Mouse (Mus musculus) CD4-positive, CD25-positive, alpha-beta regulatory T cell, adult 9 weeks (primary cell): Measurements from ENCODE around the gene N4bp2. TPM values are rescaled to one million over a fixed set of nuclear protein-coding genes. Genes with fewer than 3 reads are reported as not detected.

ENCODE experiments used
- polyA plus RNA-seq: library from polyadenylated mRNA; unstranded; fragments of 100-300 nt; shearing (Covaris generic); gene quantifications from one replicate; pipeline ENCODE4 v1.2.1, GENCODE M21; 2017

N4bp2 gene
- 10.5 TPM for polyA plus RNA-seq

DNA sequence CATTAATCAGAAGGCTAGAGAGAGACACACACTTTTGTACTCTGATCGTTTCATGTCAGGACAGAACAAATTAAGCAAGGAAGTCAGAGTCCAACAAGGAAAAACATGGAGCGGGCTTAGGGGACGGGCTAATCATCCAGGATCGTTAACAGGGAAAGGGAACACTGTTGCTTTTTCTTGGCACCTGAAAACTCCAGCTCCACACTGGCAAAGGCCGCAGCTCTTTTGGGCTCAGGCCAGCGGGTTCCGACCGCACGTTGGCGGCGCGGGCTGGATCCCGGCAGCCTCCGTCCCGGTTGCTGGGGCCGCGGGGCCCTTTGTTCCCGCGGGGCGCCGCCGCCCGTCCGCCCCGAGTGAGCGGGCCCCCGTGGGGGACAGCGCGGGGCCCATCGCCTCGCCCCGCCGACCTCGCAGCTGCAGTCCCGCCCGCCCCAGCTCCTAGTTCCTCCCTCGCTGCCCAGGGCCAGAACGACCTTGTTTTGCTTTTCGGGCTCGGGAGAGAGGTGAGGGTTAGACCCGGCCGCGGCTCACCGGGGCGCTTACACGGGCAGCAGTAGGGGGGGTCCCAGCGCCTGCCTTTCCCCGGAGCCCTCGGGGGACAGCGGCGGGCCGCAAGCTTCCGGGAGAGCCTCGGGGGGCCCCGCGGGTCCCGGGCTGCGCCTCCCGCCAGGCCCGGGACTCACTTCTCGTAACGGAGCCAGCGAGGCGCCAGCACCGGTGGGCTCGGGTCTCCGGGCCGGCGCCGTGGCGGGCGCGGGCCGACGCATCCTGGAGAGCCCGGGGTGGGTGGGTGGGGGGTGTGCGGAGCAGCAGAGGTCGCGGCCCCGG is at the start of gene N4bp2:
Gene N4bp2 (plus strand): TSS at position 434 of the 828 bp plus-strand sequence.

DNA sequence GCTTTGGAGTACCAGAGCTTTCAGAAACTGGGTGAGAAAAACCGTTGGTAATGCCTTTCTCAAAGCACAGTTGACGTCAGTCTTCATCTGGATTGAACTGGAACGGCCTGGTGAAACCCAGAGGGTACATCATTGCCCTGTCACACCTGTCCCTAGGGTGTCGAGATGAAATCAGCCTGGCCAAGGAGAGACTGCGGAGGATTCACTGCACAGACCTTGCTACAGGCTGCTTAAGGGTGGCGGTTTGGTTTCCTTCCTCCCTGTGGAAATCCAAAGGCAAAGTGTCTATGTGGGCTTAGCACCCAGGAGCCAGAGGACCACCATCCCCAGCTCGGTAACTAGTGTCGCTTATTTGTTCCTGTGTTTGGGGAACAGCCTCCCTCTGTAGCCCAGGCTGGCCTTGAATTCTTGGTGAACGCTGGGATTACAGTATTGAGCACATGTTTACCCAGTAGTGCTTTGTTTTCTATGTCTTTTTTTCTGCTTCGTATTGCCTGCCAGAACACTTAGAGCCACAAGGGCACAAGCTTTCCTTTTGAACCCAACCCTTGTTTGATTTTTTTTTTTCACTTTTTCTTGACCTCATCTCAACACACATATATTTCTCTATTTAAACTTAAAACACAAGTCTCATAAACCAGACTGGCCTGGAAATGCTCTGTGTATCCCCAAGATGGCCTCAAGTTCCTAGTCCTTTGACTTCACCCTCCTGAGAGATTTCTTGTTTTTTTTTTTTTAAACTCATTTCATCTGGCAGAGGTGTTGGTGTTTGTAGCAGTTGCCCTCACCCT is 98.0 kb downstream of the N4bp2 start, which contains the start of gene Rhoh:
Gene Rhoh (plus strand): TSS at position 60 of the 791 bp plus-strand sequence.

Other genes starting within 250 kb of the N4bp2 start
- 196 TPM for gene Smim14, start 226.3 kb upstream of the N4bp2 start, polyA plus RNA-seq
- 113 TPM for gene Ube2k, start 226.3 kb upstream of the N4bp2 start, polyA plus RNA-seq
- 36.2 TPM for gene Pds5a, start 65.2 kb upstream of the N4bp2 start, polyA plus RNA-seq
- 465 TPM for gene Rhoh, start 97.7 kb downstream of the N4bp2 start, polyA plus RNA-seq
- 0.86 TPM for gene Chrna9, start 171.4 kb downstream of the N4bp2 start, polyA plus RNA-seq
- gene 9130230L23Rik, start 240.8 kb downstream of the N4bp2 start, polyA plus RNA-seq, result not detected